Mouse (Mus musculus): ENCODE results near the gene Prkn.

DNA sequence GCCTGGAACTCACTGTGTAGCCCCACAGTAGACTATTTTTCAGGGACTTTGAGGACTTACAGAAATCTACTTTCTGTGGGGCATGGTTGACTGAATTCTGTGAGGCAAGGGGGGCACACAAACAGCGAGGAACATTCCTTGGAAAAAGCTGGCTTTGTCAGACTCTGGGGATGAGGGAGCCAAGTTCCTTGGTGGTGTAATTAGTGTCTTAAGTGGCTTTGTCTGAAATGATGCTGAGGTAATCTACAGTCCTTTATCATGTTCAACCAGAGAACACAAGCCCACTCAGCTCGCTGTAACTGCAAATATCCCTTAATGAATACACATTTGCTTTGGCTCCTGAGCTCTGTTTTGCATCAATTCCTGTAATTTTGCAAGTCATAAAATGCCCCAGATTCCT, 888.1 kb downstream of the Prkn start:
- no peak for TF ChIP-seq CTCF (IDR thresholded peaks at IDR 0.05)
- no peak for TF ChIP-seq POLR2A (IDR thresholded peaks at IDR 0.05; ENCODE audit: insufficient read depth, low read depth, low read length)
